Mouse (Mus musculus): ENCODE results near the gene Spata48.

Spata48 gene

DNA sequence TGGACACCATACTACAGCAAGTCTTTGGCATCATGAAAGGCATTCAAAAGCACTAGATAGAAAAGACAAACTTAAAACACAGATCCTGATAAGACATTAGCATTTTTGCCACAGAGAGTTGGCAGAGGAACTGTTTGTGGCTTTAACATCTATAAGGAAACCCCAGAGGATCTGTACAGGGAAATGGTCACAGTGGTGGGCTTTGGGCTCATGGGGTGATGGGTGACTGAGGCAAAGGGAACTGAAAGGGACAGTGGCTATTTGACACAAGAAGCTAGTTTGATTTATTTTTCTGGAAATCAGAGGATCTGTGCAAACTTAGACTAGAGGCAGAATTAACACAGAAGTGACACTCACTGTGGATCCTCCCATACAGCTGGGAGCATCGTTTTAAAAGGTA is 74.4 kb downstream of the Spata48 start:
- no peak for DNase-seq (ENCODE audit: low spot score)

DNA sequence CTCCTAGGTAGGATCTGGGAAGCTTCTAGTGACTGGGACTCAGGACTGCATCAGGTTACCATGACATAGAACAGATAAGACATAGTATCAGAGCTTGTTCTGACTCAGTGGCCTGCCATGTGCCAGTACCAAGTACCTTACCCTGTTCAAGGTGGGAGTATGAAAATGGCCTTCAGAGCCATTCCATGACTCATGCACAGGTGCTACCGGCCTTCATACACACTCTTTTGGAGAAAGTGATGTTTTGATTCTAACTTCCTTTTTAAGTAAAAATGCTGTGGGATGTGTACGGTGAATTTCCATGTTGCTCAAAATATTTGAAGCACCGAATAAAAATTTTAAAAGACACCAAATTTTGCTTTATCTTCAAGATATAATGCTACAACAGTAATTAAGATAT is 84.1 kb downstream of the Spata48 start:
- no peak for DNase-seq (ENCODE audit: low spot score)

- DNase-seq (ENCODE audit: low spot score), result no peak
Measured at GRCm38 (mm10) chr11:11546903-11547511, 85.1 kb downstream of the Spata48 start.

- no peak for DNase-seq (ENCODE audit: low spot score)
Measured at GRCm38 (mm10) chr11:11547597-11548240, 85.8 kb downstream of the Spata48 start.

DNA sequence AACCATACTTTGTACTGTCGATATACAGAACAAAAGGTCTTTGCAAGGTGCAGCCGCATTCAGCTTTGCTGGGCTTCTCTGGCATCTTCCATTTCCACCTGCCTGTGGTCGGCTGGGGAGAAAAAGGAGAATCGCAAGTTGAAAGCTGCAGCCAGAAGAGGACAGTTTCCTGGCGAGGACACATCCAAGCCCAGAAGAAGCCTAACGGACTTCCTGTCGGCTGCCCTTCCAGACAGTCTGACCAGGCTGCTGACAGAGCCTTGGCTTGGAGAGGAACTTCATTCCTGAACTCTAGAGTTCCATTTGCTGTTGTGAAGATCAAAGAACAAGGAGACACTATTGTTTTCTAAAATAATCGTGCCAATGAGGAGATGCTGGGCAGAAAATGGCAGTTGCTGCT is 93.7 kb downstream of the Spata48 start:
- DNase-seq (ENCODE audit: low spot score), result no peak

DNA sequence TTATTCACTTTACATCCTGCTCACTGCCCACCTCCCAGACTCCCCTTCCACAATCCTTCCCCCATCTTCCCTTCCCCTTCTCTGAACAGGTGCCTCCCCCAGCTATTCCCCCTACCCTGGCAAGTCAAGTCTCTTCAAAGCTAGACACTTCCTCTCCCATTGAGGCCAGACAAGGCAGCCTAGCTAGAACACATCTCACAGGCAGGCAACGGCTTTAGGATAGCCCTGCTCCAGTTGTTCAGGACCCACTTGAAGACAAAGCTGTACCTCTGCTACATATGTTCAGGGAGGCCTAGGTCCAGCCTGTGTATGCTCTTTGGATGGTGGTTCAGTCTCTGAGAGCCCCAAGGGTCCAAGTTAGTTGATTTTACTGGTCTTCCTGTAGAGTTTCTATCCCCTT is 94.3 kb downstream of the Spata48 start:
- no peak for DNase-seq (ENCODE audit: low spot score)

DNA sequence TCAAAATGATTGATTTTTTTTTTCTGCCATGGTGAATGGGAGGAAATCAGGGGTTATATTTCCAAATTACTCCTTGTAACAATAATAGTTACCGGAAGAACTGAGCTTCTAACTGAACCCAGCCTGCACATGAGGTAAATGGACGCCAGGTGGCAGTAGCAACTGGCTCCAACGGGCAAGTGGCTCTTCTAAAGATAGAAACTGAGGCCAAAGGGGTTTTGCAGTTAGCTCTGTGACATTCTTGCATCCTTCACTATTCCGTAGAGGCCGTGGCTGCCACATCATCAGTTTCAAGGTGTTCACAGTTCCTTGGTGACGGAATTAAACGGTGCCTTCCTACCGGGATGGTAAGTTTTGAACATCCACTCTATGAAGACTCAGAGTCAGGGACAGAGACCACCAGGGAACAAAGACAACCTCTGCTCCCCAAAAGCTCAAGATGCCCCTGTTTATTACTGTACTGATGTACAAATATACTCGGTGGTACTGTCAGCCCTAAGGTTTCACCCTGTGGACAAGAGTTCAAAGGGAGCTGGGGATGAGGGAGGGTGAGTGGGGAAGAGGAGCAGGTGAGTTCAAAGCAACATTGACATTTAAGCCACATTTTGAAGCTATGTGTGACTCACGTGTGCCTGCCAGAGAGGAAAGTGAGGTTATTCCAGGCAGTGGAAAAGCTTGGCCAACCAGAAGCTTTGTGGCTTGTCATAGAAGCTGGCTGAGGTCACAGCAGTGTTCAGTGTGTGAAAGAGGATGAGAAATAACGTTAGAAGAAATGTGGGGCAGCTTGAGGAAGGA is 95.5 kb downstream of the Spata48 start:
- peak; percentile 68 for DNase-seq (ENCODE audit: low spot score)

- no peak for DNase-seq (ENCODE audit: low spot score)
Measured at GRCm38 (mm10) chr11:11558662-11559061, 96.8 kb downstream of the Spata48 start.

DNA sequence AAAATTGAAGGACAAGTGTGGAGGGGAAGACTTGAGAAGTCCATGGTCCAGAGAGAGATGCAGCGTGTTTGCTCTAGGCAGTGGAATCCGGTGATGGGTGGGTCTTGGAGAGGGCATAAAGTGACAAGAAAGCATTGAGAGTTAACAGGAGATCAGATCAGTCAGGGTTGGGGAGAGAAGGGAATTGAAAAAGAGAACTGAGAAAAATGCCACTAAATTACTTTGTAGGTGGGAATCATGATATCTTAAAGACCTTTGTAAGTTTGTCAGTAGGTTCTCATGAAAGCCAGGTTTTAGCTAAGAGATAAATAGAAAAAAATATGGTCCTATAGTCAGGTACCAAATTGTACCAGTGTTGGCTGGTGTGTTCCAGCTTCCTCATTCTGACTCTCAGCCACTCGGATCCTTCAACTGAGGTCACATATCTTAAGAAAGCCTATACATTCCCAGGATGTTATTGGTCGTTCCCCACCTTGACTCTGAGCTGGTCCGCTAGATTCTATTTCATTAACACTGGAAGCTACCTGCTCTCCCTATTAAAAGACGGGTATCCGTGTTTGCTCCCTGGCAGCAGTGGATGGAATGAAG is 97.3 kb downstream of the Spata48 start:
- DNase-seq (ENCODE audit: low spot score), result no peak

DNA sequence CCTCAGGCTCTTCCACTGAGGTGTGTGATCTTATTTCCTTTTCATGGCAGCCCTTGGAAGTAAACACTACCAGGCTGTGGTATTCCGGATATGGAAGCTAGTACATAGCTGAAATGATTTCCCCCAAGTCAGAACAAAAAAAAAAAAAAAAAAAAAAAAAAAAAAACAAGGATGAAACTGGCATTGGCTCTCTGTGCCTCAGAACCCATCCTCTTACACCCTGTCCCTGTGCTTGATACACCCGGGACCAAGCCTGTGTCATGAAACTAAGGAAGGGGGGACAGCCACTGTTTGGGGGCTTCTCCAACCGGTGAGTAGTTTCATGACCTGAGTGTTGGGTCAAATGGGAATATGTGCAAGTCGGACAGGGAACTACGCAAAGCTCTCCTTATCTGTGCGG is 99.2 kb downstream of the Spata48 start:
- no peak for DNase-seq (ENCODE audit: low spot score)

DNA sequence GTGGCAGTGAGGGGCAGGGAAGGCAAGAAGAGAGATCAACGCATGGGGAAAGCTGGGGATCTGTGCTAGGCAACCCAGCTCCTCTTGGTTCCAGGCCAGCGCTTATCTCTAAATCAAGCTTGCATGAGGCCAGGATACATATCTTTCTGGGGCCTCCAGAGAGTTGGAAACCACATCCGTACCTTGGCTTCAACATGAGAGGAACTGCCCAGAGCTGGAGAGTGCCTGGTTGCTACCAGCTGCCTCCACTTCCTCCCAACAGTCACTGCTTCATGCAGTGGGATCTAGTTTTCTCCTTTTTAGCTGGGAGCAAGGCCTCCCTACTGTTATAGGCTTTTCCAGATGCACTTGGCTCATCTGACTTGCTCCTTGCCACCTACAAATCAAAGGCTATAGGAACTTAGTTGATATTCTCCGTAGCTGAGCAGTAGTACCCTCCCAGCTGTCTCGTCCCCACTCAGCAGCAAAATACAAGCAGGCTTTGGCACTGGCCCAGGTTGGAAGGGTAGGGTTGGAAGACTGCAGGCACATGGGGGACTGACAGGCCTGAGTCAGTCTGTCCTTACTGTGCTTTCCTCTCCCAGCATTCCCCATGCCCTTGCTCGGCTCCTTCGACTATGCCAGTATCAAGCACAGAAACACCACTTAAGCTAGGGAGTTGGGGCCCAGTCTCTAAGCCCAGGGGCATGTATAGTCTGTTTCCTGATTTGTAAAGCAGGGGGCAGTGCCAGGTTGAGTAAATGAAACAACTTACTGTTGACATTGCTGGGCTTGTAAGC is 102.6 kb downstream of the Spata48 start:
- DNase-seq (ENCODE audit: low spot score), result no peak

Measured in spleen, adult 12 weeks (tissue).